Mouse (Mus musculus) lung, adult 2 months (tissue): ENCODE measurements around the gene Traf7. TPM values are rescaled to one million over a fixed set of nuclear protein-coding genes. Genes with fewer than 3 reads are reported as not detected.

Experiments
- DNase-seq: peaks from one replicate; pipeline ENCODE4 v3.0.0; 2022
- H3K4me1 ChIP-seq: fragments of 200-500 bp; 2 replicates; pipeline ENCODE4 v1.6.1; 2011; ENCODE audit warnings: low read length; ENCODE audit not compliant: control insufficient read depth, insufficient read depth
- H3K4me3 ChIP-seq: fragments of 200-500 bp; replicated peaks from 2 replicates; pipeline ENCODE3; 2011; ENCODE audit warnings: low read depth, mild to moderate bottlenecking, control low read depth, low read length; ENCODE audit errors: extremely low read depth
- CTCF ChIP-seq: fragments of 200-500 bp; IDR thresholded peaks from 2 replicates; pipeline ENCODE4 v1.5.1; 2011; ENCODE audit warnings: mild to moderate bottlenecking, low read length, control low read depth; ENCODE audit not compliant: insufficient read depth
- POLR2A ChIP-seq: fragments of 200-500 bp; IDR thresholded peaks from 2 replicates; pipeline ENCODE4 v1.6.1; 2011; ENCODE audit warnings: low read depth, mild to moderate bottlenecking, control low read depth, low read length, borderline replicate concordance; ENCODE audit errors: extremely low read depth
- WGBS: fragments of 180-500 bp; shearing (Covaris S2); methylation state at CpG from one replicate; pipeline ENCODE4 v1.1.7; 2018; 5-methylcytosine and 5-hydroxymethylcytosine counted together
- polyA plus RNA-seq: library from polyadenylated mRNA; depleted of rRNA; stranded (reverse); fragments of >200 nt; gene quantifications from 2 replicates; pipeline ENCODE4 v1.2.3, GENCODE M21; 2012

The Traf7 gene
- polyA plus RNA-seq, 1 experiment: 263 TPM

- 36% methylated on average over 5 of the region's 5 CpGs for WGBS
- TF ChIP-seq CTCF: peak; percentile 78
- no peak for TF ChIP-seq POLR2A
These were observed 14.1 kb downstream of the Traf7 start for GRCm38 (mm10) chr17:24513609-24514008.

GRCm38 (mm10) chr17:24507806-24508460, 19.8 kb downstream of the Traf7 start:
- TF ChIP-seq POLR2A (no peak), CTCF (no peak)
- H3K4me3 ChIP-seq: no peak overlapping the region
- H3K4me1 ChIP-seq: no peaks in the 10 kb centered on the region; the same call in 1 of the 2 replicates
- no peak for DNase-seq
- 75% methylated on average over 12 of the region's 12 CpGs for WGBS

More at GRCm38 (mm10) chr17:24513609-24514008, 14.1 kb downstream of the Traf7 start:
- peak overlapping the region; percentile 69 for H3K4me3 ChIP-seq
- H3K4me1 ChIP-seq: peaks cover 8% of the 10 kb centered on the region
- DNase-seq: peak; percentile 57

GRCm38 (mm10) chr17:24507129-24507664, 20.5 kb downstream of the Traf7 start:
- WGBS: 52% methylated on average over 19 of the region's 19 CpGs
- Histone ChIP-seq H3K4me1 (no peaks in the 10 kb centered on the region), H3K4me3 (no peak overlapping the region)
- DNase-seq: no peak
- no peak for TF ChIP-seq CTCF
- TF ChIP-seq POLR2A: no peak

DNA sequence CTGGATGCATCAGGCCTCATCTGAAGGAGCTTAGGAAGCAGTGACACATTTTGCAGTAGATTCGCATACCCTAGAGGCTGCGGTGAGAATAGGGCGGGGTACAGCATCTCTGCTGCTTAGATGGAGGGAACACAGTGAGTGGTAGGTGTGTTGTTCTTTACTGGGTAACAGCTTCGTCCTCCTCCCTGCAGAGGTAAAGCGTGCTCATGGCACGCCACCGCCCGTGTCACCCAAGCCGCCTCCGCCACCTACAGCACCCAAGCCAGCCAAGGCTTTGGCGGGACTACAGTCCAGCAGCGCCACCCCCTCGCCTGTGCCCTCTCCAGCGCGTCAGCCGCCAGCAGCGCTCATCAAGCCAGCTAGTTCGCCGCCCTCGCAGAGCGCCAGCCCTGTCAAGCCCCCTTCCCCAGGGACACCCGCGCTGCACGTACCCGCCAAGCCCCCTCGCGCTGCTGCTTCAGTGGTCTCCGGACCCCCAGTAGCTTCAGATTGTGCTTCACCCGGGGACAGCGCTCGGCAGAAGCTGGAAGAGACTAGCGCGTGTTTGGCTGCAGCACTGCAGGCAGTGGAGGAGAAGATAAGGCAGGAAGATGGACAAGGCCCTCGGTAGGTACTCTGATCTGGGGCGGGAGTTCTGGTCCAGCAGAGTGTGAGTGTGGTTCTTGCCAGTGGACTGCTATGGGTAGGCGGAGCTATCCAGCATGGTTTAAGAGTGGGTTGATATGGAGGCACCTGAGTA, 21.2 kb downstream of the Traf7 start:
- TF ChIP-seq POLR2A (no peak), CTCF (no peak)
- Histone ChIP-seq H3K4me1 (no peaks in the 10 kb centered on the region), H3K4me3 (no peak overlapping the region)
- DNase-seq: no peak
- WGBS: 41% methylated on average over 36 of the region's 36 CpGs

- no peak for TF ChIP-seq CTCF
- TF ChIP-seq POLR2A: no peak
- H3K4me1 ChIP-seq: no peaks in the 10 kb centered on the region
- no peak overlapping the region for H3K4me3 ChIP-seq
- DNase-seq: no peak
- WGBS: 92% methylated on average over 30 of the region's 30 CpGs
These were observed 22.3 kb downstream of the Traf7 start for GRCm38 (mm10) chr17:24505286-24505955.

DNA sequence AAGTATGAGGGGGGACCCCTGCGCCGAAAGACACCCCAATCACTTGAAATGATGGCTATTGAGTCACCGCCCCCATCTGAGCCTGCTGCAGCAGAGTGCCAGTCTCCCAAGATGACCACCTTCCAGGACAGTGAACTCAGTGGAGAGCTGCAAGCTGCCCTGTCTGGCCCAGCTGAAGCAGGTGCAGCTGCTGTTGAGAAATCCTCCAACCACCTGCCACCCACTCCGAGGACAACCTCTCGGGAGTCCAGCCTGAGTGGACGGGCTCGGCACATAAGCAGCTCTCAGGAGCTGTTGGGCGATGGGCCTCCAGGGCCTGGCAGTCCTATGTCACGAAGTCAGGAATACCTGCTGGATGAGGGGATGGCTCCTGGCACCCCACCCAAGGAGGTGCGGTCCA, 23.7 kb downstream of the Traf7 start:
- no peak for DNase-seq
- WGBS: 80% methylated on average over 10 of the region's 10 CpGs
- H3K4me1 ChIP-seq: no peaks in the 10 kb centered on the region
- no peak for TF ChIP-seq CTCF
- no peak for TF ChIP-seq POLR2A
- no peak overlapping the region for H3K4me3 ChIP-seq

DNA sequence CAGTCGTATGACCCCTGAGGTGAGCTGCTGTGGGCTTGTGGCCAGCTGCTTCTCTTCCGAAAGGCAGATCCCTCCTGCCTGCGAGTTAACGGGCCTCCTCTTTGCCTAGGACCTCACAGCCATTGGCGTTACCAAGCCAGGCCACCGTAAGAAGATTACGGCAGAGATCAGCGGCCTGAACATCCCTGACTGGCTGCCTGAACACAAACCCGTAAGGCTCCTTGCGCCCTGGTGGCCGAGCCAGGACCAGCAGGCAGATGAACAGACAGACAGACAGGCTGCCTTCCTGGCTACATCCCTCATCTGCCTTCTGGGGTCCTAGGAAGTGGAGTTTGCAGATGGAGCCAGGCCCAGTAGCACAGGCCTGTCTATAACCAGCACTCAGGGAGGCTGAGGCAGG, 25.5 kb downstream of the Traf7 start:
- 49% methylated on average over 11 of the region's 11 CpGs for WGBS
- Histone ChIP-seq H3K4me1 (no peaks in the 10 kb centered on the region), H3K4me3 (no peak overlapping the region)
- no peak for DNase-seq
- no peak for TF ChIP-seq POLR2A
- no peak for TF ChIP-seq CTCF

DNA sequence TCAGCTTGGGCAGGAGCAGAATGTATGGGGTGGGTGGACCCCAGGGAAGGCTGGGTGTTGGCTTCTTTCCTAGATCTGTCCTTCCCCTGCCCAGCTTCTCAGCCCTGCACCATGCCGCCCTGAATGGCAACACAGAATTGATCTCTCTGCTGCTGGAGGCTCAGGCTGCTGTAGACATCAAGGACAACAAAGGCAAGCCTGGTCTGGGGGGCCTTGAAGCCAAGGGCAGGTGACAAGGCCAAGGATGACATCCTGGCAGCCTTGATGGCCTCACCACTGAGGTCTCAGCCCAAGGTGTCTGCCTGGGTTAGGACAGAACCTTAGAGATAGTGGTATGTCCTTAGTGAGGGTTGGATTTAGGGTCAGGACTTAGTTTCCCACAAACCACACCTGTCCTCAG, 31.7 kb downstream of the Traf7 start:
- TF ChIP-seq CTCF: no peak
- no peak for TF ChIP-seq POLR2A
- 59% methylated on average over 1 of the region's 1 CpGs for WGBS
- no peak overlapping the region for H3K4me3 ChIP-seq
- H3K4me1 ChIP-seq: no peaks in the 10 kb centered on the region
- no peak for DNase-seq

DNA sequence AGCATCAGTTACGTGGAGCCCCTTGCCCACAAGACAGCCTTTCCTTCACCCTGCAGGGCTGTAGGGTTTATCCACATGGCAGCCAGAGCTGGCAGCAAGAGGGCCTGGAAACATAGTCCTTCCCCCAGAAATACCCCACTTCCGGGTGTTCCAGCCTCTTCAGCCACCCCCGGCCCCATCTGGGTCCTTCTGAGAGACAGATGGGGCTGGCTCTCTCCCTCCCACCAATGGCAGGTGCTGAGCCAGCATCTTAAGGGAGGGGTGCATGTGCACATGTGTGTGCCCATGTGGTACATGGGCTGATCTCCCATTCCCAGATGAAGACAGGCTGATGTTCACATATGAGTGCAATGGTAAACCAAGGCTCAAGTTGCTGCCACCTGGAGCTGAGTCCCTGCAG, 32.3 kb downstream of the Traf7 start:
- TF ChIP-seq POLR2A: no peak
- no peak for TF ChIP-seq CTCF
- no peak for DNase-seq
- WGBS: 78% methylated on average over 3 of the region's 3 CpGs
- Histone ChIP-seq H3K4me3 (no peak overlapping the region), H3K4me1 (no peaks in the 10 kb centered on the region)
